Mouse (Mus musculus): ENCODE data around the gene Aldh9a1. TPM values are rescaled to one million over a fixed set of nuclear protein-coding genes. Genes with fewer than 3 reads are reported as not detected.

The Aldh9a1 gene
- polyA plus RNA-seq, 1 experiment from 2014 or later = 51.5 TPM

GRCm38 (mm10) chr1:167393281-167393680, 43.5 kb downstream of the Aldh9a1 start:
- Histone ChIP-seq H3K9me3 (ENCODE audit: control insufficient read depth, low read length) (no peaks in the 10 kb centered on the region), H3K4me1 (replicated peaks; ENCODE audit: control insufficient read depth, insufficient read depth, low read length) (peaks cover 12% of the 10 kb centered on the region), H3K36me3 (ENCODE audit: control insufficient read depth, insufficient read depth, low read length) (no peaks in the 10 kb centered on the region), H3K4me2 (ENCODE audit: low read depth, low read length) (peak overlapping the region; percentile 82), H3K27ac (ENCODE audit: low read length) (peak overlapping the region; percentile 93), H3K27me3 (ENCODE audit: control insufficient read depth, insufficient read depth, low read depth, low read length) (no peaks in the 10 kb centered on the region), H3K4me3 (ENCODE audit: low read length) (peak overlapping the region; percentile 73), H3K9ac (ENCODE audit: low read length) (peak overlapping the region; percentile 91)
- ATAC-seq (ENCODE audit: low read depth) = peak; percentile 37
- under 1% methylated on average over 15 of the region's 15 CpGs for WGBS

GRCm38 (mm10) chr1:167393683-167394492, 44.1 kb downstream of the Aldh9a1 start, which contains the start of gene Mgst3:
Mgst3 (minus strand) TSS chr1:167393841.
- Histone ChIP-seq H3K4me3 (ENCODE audit: low read length) (peak within 1 kb of the TSS; percentile 73), H3K4me1 (replicated peaks; ENCODE audit: control insufficient read depth, insufficient read depth, low read length) (peaks cover 12% of the 10 kb centered on the region), H3K4me2 (ENCODE audit: low read depth, low read length) (peak within 1 kb of the TSS; percentile 82), H3K9ac (ENCODE audit: low read length) (peak within 1 kb of the TSS; percentile 91), H3K27ac (ENCODE audit: low read length) (peak within 1 kb of the TSS; percentile 93), H3K9me3 (ENCODE audit: control insufficient read depth, low read length) (no peaks in the 10 kb centered on the region), H3K27me3 (ENCODE audit: control insufficient read depth, insufficient read depth, low read depth, low read length) (no peaks in the 10 kb centered on the region), H3K36me3 (ENCODE audit: control insufficient read depth, insufficient read depth, low read length) (no peaks in the 10 kb centered on the region)
- WGBS = under 1% methylated on average over 45 of the region's 45 CpGs
- ATAC-seq (ENCODE audit: low read depth) = peak; percentile 97

GRCm38 (mm10) chr1:167405237-167405636, 55.4 kb downstream of the Aldh9a1 start:
- Histone ChIP-seq H3K4me2 (ENCODE audit: low read depth, low read length) (no peak overlapping the region), H3K36me3 (ENCODE audit: control insufficient read depth, insufficient read depth, low read length) (no peaks in the 10 kb centered on the region), H3K4me1 (replicated peaks; ENCODE audit: control insufficient read depth, insufficient read depth, low read length) (no peaks in the 10 kb centered on the region), H3K4me3 (ENCODE audit: low read length) (no peak overlapping the region), H3K9me3 (ENCODE audit: control insufficient read depth, low read length) (no peaks in the 10 kb centered on the region), H3K9ac (ENCODE audit: low read length) (no peak overlapping the region), H3K27me3 (ENCODE audit: control insufficient read depth, insufficient read depth, low read depth, low read length) (peaks cover 4% of the 10 kb centered on the region), H3K27ac (ENCODE audit: low read length) (no peak overlapping the region)
- ATAC-seq (ENCODE audit: low read depth) = no peak
- 78% methylated on average over 4 of the region's 4 CpGs for WGBS

GRCm38 (mm10) chr1:167409601-167410000, 59.8 kb downstream of the Aldh9a1 start:
- Histone ChIP-seq H3K9me3 (ENCODE audit: control insufficient read depth, low read length) (no peaks in the 10 kb centered on the region), H3K4me1 (replicated peaks; ENCODE audit: control insufficient read depth, insufficient read depth, low read length) (no peaks in the 10 kb centered on the region), H3K4me3 (ENCODE audit: low read length) (no peak overlapping the region), H3K27me3 (ENCODE audit: control insufficient read depth, insufficient read depth, low read depth, low read length) (peaks cover 4% of the 10 kb centered on the region), H3K4me2 (ENCODE audit: low read depth, low read length) (no peak overlapping the region), H3K9ac (ENCODE audit: low read length) (no peak overlapping the region), H3K36me3 (ENCODE audit: control insufficient read depth, insufficient read depth, low read length) (no peaks in the 10 kb centered on the region), H3K27ac (ENCODE audit: low read length) (no peak overlapping the region)
- 72% methylated on average over 4 of the region's 4 CpGs for WGBS
- ATAC-seq (ENCODE audit: low read depth) = no peak

GRCm38 (mm10) chr1:167411991-167412715, 62.4 kb downstream of the Aldh9a1 start:
- Histone ChIP-seq H3K4me2 (ENCODE audit: low read depth, low read length) (no peak overlapping the region), H3K9me3 (ENCODE audit: control insufficient read depth, low read length) (no peaks in the 10 kb centered on the region), H3K9ac (ENCODE audit: low read length) (no peak overlapping the region), H3K27ac (ENCODE audit: low read length) (no peak overlapping the region), H3K36me3 (ENCODE audit: control insufficient read depth, insufficient read depth, low read length) (no peaks in the 10 kb centered on the region), H3K4me3 (ENCODE audit: low read length) (no peak overlapping the region), H3K27me3 (ENCODE audit: control insufficient read depth, insufficient read depth, low read depth, low read length) (peaks cover 4% of the 10 kb centered on the region), H3K4me1 (replicated peaks; ENCODE audit: control insufficient read depth, insufficient read depth, low read length) (no peaks in the 10 kb centered on the region)
- 57% methylated on average over 12 of the region's 12 CpGs for WGBS
- no peak for ATAC-seq (ENCODE audit: low read depth)

- no peak overlapping the region for H3K9ac ChIP-seq (ENCODE audit: low read length)
- no peak for ATAC-seq (ENCODE audit: low read depth)
- H3K27me3 ChIP-seq (ENCODE audit: control insufficient read depth, insufficient read depth, low read depth, low read length) = no peaks in the 10 kb centered on the region
- H3K27ac ChIP-seq (ENCODE audit: low read length) = no peak overlapping the region
- no peaks in the 10 kb centered on the region for H3K4me1 ChIP-seq (replicated peaks; ENCODE audit: control insufficient read depth, insufficient read depth, low read length)
- no peak overlapping the region for H3K4me3 ChIP-seq (ENCODE audit: low read length)
- WGBS = 2% methylated on average over 7 of the region's 7 CpGs
- no peak overlapping the region for H3K4me2 ChIP-seq (ENCODE audit: low read depth, low read length)
- no peaks in the 10 kb centered on the region for H3K36me3 ChIP-seq (ENCODE audit: control insufficient read depth, insufficient read depth, low read length)
- H3K9me3 ChIP-seq (ENCODE audit: control insufficient read depth, low read length) = no peaks in the 10 kb centered on the region
These were observed 65.1 kb downstream of the Aldh9a1 start for GRCm38 (mm10) chr1:167414846-167415245.

Small RNA genes lying within 50 kb of the gene (microRNA-seq; reads per million reads assigned to microRNA genes)
- gene Gm25911 = not detected

Other genes starting within 250 kb of the Aldh9a1 start
- 65.9 and 70.8 TPM in 2 replicates for gene Uck2, start 64.7 kb upstream of the Aldh9a1 start, polyA plus RNA-seq (2015; fragmentation: Nextera tagmentation; extraction: Ambion mirVana)
- 123 and 125 TPM in 2 replicates for gene Tmco1, start 41.6 kb upstream of the Aldh9a1 start, polyA plus RNA-seq (2015; fragmentation: Nextera tagmentation; extraction: Ambion mirVana)
- 50.8 and 62.5 TPM in 2 replicates for gene Mgst3, start 43.9 kb downstream of the Aldh9a1 start, polyA plus RNA-seq (2015; fragmentation: Nextera tagmentation; extraction: Ambion mirVana)
- gene Lrrc52, start 116.8 kb downstream of the Aldh9a1 start, polyA plus RNA-seq (2015; fragmentation: Nextera tagmentation; extraction: Ambion mirVana) = 0.53 and 0.62 TPM in 2 replicates
- 0.67 and 0.91 TPM in 2 replicates for gene Rxrg, start 248.4 kb downstream of the Aldh9a1 start, polyA plus RNA-seq (2015; fragmentation: Nextera tagmentation; extraction: Ambion mirVana)

Measured in lung, embryonic 16.5 days (tissue).